ENCODE assay signal across 38 mouse cellular contexts in the genomic region with DNA sequence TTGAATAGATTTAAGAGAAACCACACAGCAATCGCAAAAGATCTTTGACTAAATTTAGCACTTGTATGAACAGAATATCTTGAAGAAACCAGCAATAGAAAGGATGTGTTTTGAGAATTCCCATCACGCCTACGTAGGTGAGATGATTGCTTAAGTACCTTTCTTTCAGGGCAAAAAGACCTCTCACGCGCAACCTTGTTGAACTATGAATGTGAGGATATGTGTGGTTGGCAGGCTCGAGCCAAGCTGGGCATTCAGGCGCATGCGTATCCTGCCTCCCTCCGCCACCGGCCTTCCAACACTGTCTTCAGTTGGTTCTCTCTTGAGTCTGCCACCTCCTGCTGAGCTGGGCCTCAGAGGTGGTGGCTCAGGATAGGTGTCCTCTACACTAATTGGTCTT. TPM values are rescaled to one million over a fixed set of nuclear protein-coding genes. Genes with fewer than 3 reads are reported as not detected.
"Had no signal": no experiment of that assay in that cellular context is flagged by ENCODE, and none has a peak within 500 bp of the region (broad histone marks: within the 10 kb centered on the region; RNA-seq: fewer than 3 reads in every experiment).

TSS of gene 4930544G11Rik (plus strand) at position 301 of the 400 bp plus-strand sequence.

- H3K4me1 ChIP-seq: embryonic facial prominence, embryonic 10.5 days; embryonic facial prominence, embryonic 12.5 days; embryonic facial prominence, embryonic 13.5 days; embryonic facial prominence, embryonic 15.5 days; forebrain, embryonic 12.5 days; forebrain, embryonic 13.5 days; forebrain, embryonic 15.5 days had no signal

- H3K36me3 ChIP-seq: embryonic facial prominence, embryonic 10.5 days; embryonic facial prominence, embryonic 12.5 days; embryonic facial prominence, embryonic 13.5 days; embryonic facial prominence, embryonic 15.5 days; forebrain, embryonic 10.5 days; forebrain, embryonic 12.5 days; forebrain, embryonic 15.5 days had no signal

- H3K27ac ChIP-seq: embryonic facial prominence, embryonic 10.5 days; embryonic facial prominence, embryonic 12.5 days; embryonic facial prominence, embryonic 13.5 days; embryonic facial prominence, embryonic 15.5 days; forebrain, embryonic 10.5 days; forebrain, embryonic 12.5 days; forebrain, embryonic 13.5 days; forebrain, embryonic 15.5 days; gastrocnemius, adult 2 months; heart, adult 2 months had no signal

- DNase-seq: cerebellum, adult 2 months; cerebellum, adult 8-10 months; cerebellum, adult 9-10 months; cerebellum, adult 9-11 months; cerebellum, postnatal 10 days; cerebellum, postnatal 14 days; cerebellum, postnatal 25 days; cerebellum, postnatal 36 days; embryo, embryonic 11 days; forebrain, postnatal 0 days; gastrocnemius, adult 2 months; gastrocnemius, postnatal 10 days; gastrocnemius, postnatal 14 days; gastrocnemius, postnatal 25 days; gastrocnemius, postnatal 36 days; heart, adult 18-20 months; heart, adult 2 months had no signal

- H3K27me3 ChIP-seq: embryonic facial prominence, embryonic 12.5 days; embryonic facial prominence, embryonic 13.5 days; embryonic facial prominence, embryonic 15.5 days; forebrain, embryonic 12.5 days; forebrain, embryonic 13.5 days; forebrain, embryonic 15.5 days had no signal

- H3K4me3 ChIP-seq: embryonic facial prominence, embryonic 10.5 days; embryonic facial prominence, embryonic 12.5 days; embryonic facial prominence, embryonic 13.5 days; embryonic facial prominence, embryonic 15.5 days; erythroblast, embryonic 14.5 days; forebrain, embryonic 10.5 days; forebrain, embryonic 12.5 days; forebrain, embryonic 13.5 days; forebrain, embryonic 15.5 days; gastrocnemius, adult 2 months; heart, adult 2 months had no signal

RNA-seq across cellular contexts. Expression of gene 4930544G11Rik, which starts in this region (rescaled TPM):
- total RNA-seq: common myeloid progenitor, adult 5-6 weeks; forebrain, postnatal 0 days; gastrocnemius, adult 18-20 months; gastrocnemius, adult 2 months; gastrocnemius, adult 8-10 months; gastrocnemius, postnatal 10 days; gastrocnemius, postnatal 14 days; gastrocnemius, postnatal 25 days; gastrocnemius, postnatal 36 days; gastrocnemius, postnatal 4 days; granulocyte monocyte progenitor cell, adult 5-6 weeks; heart, adult 18-20 months; heart, adult 2 months had no signal
- polyA plus RNA-seq: cerebellum, adult 2 months; cortical plate, adult 2 months; embryonic facial prominence, embryonic 10.5 days; embryonic facial prominence, embryonic 11.5 days; embryonic facial prominence, embryonic 12.5 days; embryonic facial prominence, embryonic 13.5 days; embryonic facial prominence, embryonic 14.5 days; embryonic facial prominence, embryonic 15.5 days; erythroblast, embryonic 14.5 days; forebrain, embryonic 10.5 days; forebrain, embryonic 11.5 days; forebrain, embryonic 12.5 days; forebrain, embryonic 13.5 days; forebrain, embryonic 14.5 days; forebrain, embryonic 15.5 days; forebrain, embryonic 16.5 days; forebrain, postnatal 0 days; frontal cortex, adult 2 months; heart, adult 2 months had no signal
